Mouse (Mus musculus) urinary bladder, adult 2 months (tissue): Measurements from ENCODE around the gene Sfxn5. TPM values are rescaled to one million over a fixed set of nuclear protein-coding genes. Genes with fewer than 3 reads are reported as not detected.

Experiments
- DNase-seq: peaks from one replicate; pipeline ENCODE4 v3.0.0; 2022; ENCODE audit warnings: low spot score
- polyA plus RNA-seq: library from polyadenylated mRNA; depleted of rRNA; stranded (reverse); fragments of >200 nt; gene quantifications from 2 replicates; pipeline ENCODE4 v1.2.3, GENCODE M21; 2012

Gene Sfxn5
- polyA plus RNA-seq, 1 experiment = 3.9 TPM

DNA sequence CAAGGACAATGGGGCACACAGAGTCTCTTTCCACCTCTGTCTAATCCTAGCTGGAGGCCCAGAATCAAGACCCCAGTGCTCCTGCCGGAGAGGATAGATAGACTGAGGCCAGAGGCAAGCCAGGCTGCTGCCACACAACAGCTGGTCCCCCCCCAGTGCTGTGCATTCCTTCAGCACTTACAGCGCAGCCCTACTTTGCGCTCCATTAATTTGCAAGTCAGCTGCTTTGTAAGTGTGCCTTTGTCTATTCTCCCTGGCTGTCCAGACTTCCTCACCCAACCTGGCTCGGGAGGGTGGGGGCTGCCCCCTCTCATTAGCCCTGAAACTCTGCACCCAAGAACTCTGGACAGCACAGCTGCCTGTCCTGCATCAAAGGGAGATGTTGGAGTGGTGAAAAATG lies 101.2 kb downstream of the Sfxn5 start:
- DNase-seq = no peak

DNA sequence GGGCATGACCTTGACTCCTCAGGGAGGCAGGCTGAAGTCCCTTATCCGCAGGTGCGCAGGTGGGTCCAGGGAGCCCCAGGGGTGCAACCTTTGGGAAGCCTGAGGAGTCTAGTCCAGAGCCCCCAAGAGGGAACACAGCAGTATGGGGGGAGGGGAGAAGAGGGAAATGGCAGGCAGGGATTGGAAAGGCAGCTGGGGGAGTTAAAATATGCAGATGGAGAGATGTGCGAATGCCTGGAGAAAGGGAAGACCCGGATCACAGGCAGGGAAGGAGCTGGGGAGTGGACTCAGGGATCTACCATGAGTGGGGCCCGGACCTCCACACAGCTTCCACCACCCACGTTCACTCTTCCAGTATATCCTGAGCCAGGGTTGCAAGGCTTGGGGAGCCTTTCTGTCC lies 101.8 kb downstream of the Sfxn5 start:
- DNase-seq = no peak

DNA sequence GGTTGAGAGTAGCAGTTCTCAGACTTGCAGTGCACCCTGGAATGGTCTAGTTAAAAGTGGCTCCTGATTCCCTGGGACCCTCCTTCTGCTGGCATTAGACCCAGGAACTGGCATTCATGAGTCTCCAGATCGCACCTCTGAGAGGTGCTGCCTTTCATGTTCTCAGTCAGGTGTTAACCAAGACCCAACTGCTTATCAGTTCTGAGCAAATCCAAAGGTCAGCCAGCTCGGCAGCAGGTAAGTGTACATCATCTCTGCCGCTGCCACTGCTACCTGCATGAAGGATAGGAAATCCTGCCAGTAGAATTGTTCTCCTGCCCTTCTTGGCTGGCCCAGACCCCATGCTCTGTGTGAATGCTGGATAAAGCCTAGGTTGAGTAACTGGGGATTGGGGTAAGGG lies 102.5 kb downstream of the Sfxn5 start:
- no peak for DNase-seq

DNA sequence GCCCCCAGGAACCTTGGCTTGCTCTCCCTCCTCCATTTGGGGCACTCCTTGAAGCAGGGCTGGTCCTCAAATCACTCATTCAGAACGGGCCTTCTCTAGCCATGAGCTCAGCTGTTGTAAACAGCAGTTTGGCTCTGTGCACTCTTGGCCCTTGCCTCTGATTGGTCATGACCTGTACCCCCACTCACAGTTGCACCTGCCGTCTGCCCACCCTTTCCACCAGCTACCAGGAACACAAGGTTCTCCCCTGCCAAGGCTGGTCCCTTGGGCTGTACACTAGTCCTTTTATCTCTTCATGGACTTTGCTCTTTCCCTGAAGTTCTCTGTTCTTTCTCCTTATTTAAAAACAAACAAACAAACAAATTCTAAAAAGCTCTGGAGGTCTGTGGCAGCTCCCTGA lies 105.7 kb downstream of the Sfxn5 start:
- no peak for DNase-seq

DNA sequence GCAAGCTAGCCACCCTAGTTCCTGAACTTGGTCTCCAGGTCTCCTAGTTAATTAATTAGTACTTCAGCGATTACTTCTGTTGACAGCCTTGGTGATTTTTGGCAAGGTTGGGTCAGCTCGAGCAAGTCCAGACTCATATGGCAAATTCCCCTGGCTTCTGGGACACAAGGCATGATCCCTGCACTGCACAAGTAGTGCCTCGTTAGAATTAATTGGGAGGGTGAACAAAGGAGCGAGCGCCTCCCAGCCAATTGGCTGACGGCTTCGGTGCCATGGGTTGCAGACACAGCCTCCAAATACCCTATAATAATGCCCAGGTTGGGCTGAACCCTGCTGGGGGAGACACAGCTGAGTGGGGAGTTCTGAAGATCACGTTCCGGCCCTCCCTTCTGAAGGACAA lies 106.7 kb downstream of the Sfxn5 start:
- no peak for DNase-seq

DNA sequence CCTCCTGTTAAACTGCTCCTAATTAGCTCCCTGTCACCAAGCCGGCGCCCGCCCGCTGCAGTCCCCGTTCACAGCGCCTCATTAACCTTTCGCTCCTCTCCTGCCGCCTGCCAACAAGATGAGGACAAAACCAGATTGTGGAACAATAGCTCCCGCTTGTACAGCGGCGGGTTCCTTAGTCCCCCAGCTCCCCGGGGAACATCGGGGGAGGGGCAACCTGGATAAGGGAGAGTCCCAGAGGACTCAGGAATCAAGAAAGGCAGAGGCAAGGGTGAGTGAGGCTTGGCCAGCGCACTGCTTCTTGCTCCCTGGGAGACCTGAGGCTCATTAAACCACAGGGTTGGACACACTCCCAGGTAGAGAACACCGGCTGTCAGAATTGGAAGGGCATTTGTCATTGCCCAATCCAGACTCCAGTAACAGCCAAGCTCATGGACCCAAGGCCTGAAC lies 108.8 kb downstream of the Sfxn5 start:
- DNase-seq = no peak

DNA sequence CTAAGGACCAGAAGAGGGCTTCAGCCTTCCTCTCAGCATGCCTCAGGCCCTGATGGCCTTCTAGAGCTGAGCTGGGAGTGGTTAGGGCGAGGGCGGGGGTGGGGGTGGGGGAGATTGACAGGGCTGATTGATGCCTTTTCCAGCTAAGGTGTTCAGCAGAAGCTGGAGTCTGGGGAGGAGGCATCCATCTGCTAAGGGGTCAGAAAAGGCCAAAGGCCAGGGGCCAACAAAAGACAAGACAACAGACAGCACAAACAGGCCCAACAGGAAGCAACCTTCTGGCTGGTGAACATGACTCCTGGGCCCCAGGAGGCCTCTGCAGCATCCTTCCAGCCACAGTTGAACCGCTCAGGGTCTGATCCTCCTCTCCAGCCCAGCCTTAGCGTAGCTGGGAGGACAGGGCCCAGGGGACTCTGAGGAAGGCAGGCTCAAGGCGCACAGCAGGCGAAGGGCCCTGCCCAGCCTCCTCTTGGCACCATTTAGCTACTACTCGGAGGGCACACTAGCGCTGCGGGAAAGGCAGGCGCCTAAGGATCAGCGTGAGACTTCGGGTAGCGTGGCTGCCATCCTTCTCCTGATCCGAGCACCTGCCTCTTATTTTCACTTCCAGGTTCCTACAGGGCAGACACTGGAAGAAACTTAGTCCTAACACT lies 109.6 kb downstream of the Sfxn5 start:
- DNase-seq = no peak

DNA sequence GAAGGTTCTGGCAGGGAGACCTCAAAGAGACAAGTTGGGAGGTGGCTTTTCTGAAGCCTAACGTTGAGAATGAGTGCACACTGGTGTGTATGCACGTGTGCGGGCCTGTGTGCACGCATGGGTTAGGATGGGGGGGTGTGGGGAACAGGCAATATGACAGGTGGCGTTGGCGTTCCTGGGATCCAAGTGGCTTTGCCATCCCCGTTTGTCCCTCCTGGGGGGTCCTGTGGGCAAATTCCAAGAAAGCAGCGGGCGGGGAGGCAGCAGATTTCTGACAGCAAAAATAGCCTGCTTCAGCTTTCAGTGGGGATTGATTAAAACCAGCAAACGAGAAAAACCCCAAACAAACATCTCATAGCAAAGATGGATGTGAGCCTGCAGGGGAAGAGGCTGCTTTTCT lies 110.7 kb downstream of the Sfxn5 start:
- no peak for DNase-seq

DNA sequence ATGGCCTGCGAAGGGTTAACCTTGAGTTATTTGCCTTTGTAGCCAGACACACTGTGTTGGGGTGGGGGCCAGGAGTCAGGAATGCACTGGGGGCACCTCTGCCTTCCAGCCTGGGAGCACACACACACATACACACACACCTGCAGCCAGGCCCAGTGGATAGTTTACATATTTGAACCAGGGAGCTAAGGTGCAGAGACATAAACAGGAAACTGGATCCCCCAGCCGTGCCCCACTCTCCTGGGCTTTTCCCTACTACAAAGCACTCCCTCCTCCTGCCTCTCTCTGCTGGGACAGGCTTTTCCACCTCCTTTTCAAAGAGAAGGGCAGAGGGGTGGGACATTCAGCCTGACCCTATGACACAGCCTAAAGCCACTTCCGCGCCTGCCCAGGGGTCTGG lies 112.3 kb downstream of the Sfxn5 start:
- DNase-seq = no peak

DNA sequence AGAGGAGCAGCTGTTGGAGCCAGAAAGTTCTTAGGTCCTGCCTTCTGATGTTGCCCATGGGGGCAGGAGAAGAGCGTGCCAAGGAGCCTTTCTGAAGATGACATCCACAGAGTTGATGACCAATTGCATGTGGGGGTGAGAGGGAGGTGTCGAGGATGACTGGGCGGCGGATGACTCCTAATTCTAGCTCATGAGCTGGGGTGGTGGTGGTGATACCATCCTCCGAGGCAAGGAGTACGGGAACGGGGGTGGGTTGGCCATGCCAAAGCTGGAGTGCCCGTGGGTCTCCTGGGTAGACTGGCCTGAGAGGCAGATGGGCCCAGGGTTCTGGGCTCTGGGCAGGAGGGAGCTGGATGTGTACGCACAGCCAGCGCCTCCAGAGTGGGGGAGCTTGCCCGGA lies 113.5 kb downstream of the Sfxn5 start:
- DNase-seq = no peak

DNA sequence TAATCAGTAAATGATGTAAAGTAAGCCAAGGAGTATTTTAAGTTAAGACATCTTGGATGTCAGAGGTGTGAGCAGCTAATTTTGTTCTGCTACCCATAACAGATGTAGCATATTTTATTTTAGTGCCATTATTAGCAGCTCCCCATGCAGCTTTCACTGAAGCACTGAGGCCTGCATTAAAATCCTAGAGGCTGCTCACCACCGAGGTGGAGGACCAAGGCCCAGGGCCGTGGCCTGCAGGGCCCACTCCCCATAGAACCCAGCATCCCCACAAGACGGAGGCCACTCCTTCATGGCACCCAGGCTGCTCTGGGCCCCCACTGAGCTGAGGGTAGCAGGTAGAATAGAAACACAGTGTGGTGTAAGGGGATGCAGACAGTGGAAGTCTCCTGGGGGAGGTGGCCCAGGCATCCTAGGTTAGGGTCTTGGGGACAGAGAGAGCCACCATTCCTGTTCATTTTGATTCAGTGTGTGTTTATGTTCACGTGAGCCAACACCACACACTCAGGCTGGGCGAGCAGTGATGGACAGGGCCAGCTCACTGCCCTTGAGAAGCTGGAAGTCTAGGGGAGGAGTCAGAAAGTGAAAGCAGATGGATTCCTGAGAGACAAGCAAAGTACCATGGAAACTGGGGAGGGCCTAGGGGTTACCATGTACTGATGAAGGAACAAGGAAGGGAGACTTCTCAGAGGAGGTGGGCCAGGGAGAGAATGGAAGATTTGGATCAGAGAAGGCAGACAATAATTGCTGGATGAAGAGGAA lies 114.4 kb downstream of the Sfxn5 start:
- no peak for DNase-seq

DNA sequence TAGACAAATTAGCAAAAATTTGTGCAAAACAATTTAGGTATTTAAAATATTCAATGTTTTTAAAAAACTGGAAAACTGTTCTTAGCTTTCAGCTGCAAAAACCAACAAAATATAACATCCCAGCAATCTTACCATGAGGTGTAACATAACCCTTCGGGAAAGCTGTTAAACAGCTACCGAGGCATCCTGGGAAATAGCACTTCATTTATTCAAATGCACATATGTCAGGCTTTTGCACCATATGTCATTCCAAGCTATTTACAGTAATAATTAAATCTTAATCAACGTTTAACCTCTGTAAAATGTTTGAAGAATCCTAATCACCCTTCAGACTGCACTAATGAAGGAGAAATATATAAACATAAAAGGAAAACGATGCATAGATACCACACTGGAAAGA lies 115.0 kb downstream of the Sfxn5 start:
- no peak for DNase-seq

DNA sequence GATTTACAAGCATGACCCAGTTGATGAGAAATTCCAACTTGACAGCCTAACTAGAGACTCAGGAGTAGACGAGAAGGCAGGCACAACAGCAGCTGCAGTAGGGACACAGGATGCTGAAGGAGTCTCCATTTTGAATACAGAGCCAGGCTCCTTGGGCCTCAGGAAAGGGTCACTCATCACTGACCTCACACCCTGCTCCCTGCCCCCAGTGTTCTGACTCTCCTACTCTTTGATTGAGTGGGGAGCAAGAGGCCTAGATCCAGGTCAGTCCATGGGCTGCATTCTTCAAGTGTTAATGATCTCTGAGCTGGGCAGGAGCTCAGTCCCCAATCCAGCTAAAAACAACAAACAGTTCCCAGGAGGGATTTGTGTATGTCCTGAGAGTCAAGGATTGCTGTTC lies 122.5 kb downstream of the Sfxn5 start:
- no peak for DNase-seq

DNA sequence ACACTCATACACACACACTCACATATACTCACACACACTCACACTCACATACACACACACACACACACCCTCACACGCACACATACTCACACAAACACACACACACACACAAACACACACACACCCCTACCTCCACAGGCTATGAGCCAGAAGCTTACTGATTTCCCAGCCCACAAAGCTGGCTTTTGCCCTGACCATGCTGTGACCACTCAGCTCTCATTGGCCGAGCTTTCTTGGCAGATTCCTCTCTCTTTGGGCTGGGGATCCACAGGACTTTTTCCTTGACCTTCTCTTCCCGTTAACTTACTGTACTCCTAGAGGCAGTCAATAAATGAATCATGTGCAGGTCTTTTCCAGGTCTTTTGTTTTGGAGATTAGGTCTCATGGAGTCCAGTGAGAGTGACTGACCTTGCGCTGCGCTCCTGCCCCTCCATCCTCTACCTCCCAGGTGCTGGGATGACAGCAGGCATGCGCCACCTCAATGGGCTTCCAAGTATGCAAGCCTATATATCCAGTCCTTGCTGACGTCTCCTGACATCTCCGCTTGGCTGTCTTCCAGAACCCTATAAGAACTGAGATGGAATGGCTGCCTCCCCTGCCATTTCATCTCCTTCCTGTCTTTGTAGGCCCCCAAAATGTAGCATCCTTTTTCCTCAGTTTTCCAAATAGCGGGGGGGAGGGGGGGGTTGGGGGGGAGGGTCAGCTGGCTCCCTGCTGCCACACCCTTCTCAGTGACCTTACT lies 123.8 kb downstream of the Sfxn5 start:
- no peak for DNase-seq

DNA sequence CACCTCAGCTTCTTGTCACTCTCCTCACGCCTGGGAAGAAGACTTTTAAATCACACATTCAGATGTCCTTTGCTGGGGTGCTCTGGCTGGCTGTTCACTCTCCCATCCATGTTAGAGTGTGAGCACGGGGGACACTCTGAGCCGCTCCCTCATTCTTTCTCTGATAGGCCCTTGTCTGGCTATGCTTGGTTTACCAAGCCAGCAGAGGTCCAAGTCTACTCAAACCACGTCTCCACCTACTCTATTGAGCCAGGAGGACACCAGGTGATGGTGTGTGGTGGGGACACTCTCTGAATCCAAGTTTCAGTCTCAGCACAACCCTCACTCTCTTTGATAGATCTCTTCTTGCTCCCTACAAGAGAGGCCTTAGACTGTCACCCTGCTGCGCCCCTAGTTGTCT lies 125.9 kb downstream of the Sfxn5 start:
- DNase-seq = no peak

DNA sequence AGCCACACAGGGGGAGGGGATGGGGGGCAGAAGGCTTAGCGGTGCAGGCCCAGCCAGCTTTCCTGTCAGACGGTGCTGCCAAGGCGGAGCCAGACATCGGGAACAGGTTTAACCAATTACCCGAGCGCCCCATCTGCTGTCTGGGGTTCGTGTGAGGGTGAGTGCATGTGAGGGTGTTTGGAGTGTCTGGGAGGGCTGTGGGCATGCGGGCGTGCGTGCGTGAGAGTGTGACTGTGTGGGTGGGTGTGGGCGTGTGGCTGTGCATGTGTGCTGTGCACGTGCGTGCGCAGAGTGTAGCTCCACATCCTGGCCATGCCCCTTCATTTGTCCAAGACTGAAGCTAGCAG lies 126.3 kb downstream of the Sfxn5 start:
- DNase-seq = no peak

DNA sequence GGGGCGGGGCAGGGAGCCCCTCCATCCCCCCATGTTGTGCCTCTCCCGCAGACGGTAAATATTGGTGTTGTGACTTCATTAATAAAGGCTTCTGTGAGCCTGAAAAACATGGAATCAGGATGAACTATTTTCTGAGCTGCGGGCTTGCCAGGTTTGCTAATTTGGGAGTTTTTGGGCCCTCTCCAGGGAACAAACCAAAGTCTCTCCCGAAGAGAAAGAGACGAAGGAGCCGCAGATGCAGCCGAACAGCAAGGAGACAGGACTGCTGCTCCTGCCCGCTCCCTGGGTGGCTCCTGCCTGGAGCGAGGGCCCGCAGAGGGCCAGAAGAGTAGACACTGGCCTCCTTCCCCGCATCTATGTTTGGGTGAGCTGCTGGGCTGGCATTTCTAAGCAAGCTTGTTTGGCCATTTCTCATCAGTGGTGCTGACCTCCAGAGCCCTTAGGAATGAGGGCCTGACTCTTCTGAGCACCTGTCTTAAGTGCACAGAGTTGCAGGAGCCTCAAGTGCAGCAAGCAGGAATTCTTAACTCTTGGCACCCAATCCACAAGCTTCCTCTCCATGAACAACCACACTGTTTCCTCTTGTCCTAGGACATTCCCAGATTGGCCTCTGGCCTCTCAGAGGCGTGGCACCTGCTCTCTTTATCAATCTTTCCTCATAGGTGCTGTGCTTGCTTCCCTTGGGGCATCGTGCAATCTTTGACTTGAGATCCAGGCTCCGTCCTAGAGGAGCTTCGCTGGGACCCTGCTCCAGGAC lies 126.9 kb downstream of the Sfxn5 start:
- DNase-seq = no peak

DNA sequence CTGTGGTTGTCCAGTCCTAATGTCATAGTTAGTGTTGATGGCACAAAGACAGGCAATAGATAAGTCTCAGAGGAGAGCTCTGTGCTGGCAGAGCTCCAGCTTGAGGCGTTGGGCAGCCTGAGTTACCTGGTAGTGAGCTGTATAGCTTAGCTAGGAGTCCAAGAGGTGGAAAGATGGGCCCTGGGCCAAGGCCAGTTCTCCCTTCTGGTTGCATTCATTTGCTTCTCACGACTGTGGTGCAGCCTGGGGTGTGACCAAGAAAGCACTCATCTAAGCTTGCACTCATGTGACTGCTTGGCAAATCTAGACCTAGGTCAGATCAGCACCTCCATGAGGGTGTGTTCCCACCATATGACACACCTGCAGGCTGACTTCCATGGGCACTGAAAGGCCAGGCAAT lies 135.3 kb downstream of the Sfxn5 start:
- no peak for DNase-seq

DNA sequence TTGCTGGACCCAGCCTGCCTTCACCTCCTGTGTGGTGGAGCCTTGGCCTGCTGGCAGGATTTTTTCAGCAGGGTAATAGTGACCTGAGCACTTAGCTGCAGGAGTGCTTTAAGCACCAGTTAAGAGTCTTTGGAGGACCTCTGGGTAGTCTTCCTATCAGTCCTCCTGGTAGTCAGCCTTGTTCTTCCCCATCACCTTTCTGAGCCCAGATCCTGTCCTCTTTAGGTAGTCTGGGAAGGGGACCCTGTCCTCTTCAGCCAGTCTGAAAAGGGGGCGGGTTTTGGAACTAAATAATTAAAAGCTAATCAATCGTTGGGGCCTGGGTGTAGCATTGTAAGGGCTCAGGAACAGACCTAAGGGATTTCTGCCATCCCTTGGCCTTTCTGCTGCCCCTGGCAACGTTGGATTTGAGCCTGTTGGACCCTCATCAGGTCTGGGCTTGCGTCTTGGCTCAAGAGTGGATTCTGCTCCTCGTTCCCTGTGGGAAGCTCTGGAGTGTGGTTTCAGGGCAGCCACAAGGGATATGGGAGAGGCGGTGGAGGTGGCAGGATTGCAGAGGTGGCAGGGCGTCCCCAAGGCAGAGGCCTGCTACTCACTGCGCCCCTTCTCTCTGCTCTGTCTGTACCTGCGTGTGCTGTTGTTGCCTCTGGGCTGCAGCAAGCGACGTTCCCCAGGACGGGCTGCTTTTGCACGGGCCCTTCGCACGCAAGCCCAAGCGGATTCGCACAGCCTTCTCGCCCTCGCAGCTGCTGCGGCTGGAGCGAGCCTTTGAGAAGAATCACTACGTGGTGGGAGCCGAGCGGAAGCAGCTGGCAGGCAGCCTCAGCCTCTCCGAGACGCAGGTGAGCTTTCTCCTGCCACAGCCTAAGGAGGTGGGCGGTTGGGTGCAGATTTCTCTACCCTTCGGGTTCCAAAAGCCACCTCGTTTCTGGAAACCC lies 139.6 kb downstream of the Sfxn5 start:
- no peak for DNase-seq

DNA sequence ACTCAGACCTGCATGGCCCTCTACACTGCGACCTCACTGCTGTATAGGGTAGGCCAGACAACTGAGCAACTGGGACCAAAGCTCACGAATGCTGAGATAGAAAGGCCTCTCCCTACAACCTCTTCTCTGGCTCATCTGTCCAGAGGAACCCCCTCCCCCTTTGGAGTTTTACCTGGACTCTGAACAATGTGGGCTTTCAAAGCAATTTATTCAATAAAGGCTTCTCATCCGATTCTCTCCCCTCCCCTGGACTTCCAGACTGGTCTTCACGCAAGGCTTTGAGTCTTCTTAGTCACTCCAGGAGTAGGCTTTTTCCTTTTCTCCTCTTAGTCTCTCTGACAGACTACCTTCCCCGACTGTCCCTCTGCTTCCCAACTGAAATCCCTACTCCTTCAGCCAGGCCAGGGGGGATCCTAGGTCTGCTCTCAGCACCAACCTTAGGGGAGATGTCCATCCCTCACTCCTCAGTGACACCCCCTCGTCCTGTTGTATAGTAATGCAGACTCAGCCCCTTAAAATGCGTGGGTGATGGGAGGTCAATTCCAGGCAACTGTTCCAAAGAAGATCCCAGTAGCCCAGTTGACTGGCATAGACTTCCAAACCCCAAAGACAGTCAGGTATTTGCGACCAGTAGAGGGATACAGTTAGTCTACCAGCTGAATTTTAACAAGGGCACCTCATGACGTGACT lies 141.3 kb downstream of the Sfxn5 start:
- DNase-seq = no peak

DNA sequence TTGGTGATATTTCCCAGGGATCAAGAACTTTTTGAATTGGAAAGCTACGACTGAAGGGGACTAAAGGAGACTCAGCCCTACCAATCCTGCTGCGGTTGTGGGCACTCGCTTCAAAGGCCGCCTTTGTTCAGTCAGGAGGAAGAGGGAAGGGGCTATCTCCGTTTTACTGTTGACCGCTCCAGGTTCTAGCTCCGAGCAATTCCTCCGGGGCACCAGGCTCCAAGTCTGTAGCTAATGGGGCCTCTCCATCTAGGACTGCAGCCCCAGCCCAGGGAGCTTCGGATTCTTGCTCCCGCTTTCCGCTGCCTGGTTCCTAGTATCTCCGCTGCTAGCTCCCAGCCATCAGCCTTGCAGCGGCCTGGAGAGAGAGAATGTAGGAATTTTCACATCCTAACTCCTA lies 142.6 kb downstream of the Sfxn5 start:
- no peak for DNase-seq
